Mouse (Mus musculus) erythroblast, adult 5-6 weeks (primary cell): ENCODE measurements around the gene Selenoo. TPM values are rescaled to one million over a fixed set of nuclear protein-coding genes. Genes with fewer than 3 reads are reported as not detected.

Experiments
- ATAC-seq: replicated peaks from 2 replicates; pipeline ENCODE4 v1.8.0; 2016; ENCODE audit warnings: moderate number of reproducible peaks, mild to moderate bottlenecking, moderate TSS enrichment, inconsistent platforms; ENCODE audit not compliant: poor library complexity, low FRiP score, severe bottlenecking
- total RNA-seq, 2 experiments: library from RNA; stranded (forward) in 1 of 2; stranded (reverse) in 1 of 2; fragments of 150-400 nt in 1 of 2; fragments of 200-764, 138-1000 nt in 1 of 2; gene quantifications; 2 replicates each; pipeline versions ENCODE4 v1.2.3 to v1.2.4; 2015 to 2017; ENCODE audit warnings: low replicate concordance in 2 of 2

Gene Selenoo
- 3.8 and 8.8 TPM in 2 replicates for total RNA-seq (2015; ENCODE audit: low replicate concordance)
- total RNA-seq (2017; ENCODE audit: low replicate concordance): 5.9 and 6.0 TPM in 2 replicates

DNA sequence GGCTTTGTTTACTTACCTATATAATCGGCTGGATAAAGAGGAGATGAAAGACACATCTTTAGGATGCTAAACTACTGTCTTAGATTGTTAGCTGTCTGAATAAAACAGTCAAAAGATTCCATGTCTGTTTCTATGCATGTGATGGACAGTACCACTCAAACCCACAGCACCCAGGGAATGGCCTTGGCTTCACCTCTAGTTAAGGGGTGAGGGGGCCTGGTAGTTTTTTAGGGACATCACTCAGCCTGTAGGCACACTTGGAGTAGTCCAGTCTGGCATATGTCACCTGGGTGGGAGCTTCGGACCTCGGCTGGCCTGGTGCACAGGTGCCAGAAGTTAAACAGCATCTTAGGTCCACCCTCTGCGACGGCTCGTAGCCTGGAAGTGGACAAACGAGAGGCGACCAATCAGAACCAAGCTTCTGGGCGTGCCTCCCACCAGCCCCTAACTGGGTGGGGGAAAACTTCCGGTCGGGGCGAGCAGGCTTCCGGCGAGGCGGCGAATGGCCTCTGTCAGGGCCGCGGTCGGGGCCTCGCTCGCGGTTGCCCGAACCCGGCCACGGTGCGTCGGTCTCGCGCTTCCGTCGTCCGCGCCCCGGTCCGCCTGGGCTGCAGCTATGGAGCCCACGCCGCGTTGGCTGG is at the start of gene Selenoo:
Gene Selenoo, plus strand, starts transcription at position 478 of the 641 bp plus-strand sequence.
- peak; percentile 97 for ATAC-seq

- ATAC-seq: no peak
Observed at GRCm38 (mm10) chr15:89044381-89044780, 44.5 kb upstream of the Selenoo start.

DNA sequence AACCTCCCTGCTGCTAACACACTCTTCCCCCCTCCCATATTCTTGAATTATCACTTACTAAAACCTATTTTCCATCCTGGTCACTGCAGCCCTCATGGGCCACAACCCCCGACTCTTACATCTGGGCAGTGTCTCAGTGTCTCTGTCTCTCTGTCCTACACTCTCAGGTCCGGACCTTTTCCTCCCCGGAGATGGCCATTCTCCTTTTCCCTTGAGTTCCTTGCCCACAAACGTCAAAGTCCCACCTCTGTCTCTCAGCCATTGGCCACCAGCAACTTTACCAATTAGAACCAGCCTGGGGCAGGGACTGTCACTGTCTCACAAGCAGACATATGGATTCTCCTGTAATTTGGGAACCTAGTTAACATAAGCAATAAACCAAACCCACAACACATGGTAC is 42.5 kb upstream of the Selenoo start:
- ATAC-seq: no peak

DNA sequence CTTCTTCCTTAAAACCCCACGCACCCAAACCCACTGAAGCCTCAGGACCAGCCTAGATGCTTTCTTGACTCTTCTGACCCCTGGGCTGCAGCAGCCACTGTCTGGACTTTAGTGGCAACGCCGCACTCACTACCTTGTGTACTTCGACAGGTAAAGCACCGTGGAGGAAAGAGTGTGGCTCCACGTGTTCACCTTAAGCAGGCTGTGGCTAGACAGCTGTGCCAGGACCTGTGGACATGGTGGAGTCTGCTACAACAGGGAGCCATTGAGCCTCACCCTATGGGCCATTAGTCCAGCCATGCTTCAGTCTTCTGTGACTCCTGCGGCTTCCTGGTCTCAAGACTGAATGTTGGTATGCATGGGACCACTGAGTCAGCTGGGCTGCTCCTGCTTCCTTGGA is 34.2 kb upstream of the Selenoo start:
- ATAC-seq: no peak

DNA sequence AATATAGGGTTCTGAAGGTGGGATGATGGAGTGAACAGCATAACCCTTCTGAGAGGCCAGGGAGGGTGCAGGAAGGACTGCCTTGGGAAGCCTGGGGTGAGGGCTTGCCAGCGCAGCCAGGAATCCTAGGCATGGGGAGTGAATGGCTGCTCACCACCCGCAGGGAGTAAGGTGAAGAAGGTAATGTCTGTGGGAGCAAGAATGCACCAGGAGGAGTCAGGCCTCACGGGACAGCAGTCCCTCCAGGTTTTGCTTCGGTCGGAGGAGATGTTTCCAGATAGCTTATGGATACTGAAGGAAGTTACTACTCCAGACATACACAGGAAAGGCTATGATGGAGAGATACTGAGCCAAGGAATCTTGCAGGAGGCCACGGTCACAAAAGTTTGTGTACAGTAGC is 30.1 kb upstream of the Selenoo start:
- no peak for ATAC-seq

GRCm38 (mm10) chr15:89059161-89059931 is 29.5 kb upstream of the Selenoo start, which contains the start of gene Panx2:
TSS of gene Panx2 (plus strand) at chr15:89059734.
- ATAC-seq: no peak

- ATAC-seq: no peak
Observed at GRCm38 (mm10) chr15:89060032-89060681, 28.7 kb upstream of the Selenoo start.

- ATAC-seq: no peak
Observed at GRCm38 (mm10) chr15:89060811-89061460, 27.9 kb upstream of the Selenoo start.

DNA sequence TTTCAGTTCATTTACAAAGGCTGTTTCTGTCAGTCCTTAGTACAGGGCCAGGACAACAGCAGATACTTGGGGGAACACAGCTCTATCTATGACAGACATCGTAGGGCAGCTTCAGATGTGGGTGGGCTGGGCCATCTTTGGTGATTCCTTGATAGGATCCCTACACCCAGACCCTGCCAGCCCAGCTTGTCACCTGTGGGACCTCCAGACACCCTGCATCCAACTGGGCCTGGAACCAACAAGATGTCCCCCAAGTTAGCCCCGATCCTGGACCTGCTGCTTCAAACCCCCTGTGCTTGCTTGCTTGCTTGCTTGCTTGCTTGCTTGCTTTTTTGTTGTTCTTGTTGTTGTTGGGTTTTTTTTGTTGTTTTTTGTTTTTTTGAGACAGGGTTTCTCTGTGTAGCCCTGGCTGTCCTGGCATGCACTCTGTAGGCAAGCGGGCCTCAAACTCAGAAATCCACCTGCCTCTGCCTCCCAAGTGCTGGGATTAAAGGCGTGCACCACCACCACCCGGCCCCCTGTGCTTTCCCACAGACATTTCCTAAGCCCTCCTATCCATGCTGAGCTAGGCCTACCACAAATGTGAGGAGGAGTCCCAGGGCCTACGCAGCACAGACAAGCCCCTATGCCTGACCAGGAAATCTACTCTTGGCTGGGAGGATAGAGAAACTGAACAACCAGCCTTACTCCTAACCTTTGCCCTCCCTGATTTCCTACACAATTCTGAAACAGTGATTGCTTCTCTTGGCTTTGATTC is 26.9 kb upstream of the Selenoo start:
- no peak for ATAC-seq

GRCm38 (mm10) chr15:89062518-89062910 is 26.4 kb upstream of the Selenoo start:
- ATAC-seq: no peak

- no peak for ATAC-seq
Observed at GRCm38 (mm10) chr15:89063001-89063400, 25.9 kb upstream of the Selenoo start.

DNA sequence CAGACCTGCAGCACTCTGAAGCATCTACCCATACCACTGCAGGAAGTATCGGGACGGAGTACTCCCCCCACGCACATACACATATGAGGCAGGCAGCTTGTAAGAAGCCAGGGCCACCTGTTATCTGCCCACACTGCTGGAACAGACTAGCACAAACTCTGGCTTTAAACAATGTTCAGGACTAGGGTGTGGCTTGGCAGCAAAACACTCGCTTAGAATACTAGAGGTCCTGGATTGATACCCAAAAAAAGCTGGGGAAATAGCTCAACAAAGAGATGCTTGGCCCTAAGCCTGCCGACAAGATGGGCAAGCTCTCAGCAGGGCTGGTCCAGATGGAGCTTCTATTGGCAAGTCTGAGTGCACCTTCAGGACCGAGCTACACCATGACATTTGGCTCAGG is 25.3 kb upstream of the Selenoo start:
- no peak for ATAC-seq

- ATAC-seq: no peak
Observed at GRCm38 (mm10) chr15:89064891-89065290, 24.0 kb upstream of the Selenoo start.

- no peak for ATAC-seq
Observed at GRCm38 (mm10) chr15:89067609-89068008, 21.3 kb upstream of the Selenoo start.

DNA sequence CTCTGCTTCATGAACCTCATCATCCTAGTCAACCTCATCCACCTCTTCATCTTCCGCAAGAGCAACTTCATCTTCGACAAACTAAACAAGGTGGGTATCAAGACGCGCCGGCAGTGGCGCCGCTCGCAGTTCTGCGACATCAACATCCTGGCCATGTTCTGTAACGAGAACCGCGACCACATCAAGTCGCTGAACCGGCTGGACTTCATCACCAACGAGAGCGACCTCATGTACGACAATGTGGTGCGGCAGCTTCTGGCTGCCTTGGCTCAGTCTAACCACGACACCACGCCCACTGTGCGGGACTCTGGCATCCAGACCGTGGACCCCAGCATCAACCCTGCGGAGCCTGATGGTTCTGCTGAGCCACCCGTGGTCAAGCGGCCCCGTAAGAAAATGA is 20.7 kb upstream of the Selenoo start:
- ATAC-seq: no peak

DNA sequence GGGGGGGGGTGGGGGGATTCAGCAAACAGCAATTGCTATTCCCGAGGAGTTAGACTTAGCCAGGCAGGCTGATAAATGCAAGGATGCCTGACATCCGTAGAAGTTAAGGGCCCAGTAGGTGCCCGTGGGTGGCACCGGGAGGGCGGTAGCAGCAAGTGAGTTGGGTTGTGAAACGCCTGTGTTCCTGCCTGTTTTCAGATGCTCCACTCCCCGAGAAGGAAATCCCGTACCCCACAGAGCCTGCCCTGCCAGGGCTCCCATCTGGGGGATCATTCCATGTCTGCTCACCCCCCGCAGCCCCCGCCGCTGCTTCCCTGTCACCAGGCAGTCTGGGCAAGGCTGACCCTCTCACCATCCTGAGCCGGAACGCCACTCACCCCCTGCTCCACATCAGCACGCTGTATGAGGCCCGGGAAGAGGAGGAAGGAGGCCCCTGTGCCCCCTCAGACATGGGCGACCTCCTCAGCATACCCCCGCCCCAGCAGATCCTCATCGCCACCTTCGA is 19.5 kb upstream of the Selenoo start:
- ATAC-seq: no peak

DNA sequence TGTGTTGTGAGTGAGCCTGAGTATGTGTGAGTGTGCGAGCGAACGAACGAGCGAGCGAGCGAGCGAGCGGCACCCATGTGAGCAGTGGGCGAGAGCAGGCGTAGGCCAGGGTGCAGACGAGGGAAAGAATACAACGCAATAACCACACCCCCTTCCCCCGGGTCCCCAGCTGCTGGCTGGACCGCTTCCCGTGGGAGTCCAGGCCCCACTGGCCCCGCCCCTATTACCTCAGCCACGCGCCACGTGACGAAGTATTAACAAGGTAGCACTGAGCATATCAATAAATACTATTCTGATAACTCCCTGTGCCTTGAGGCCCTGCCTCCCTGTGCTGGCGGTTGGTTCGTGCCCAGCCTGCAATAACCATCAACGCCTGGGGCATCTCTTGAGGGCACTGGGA is 18.3 kb upstream of the Selenoo start:
- ATAC-seq: no peak

- ATAC-seq: no peak
Observed at GRCm38 (mm10) chr15:89073993-89074603, 14.8 kb upstream of the Selenoo start.
